Mouse (Mus musculus): ENCODE data around the gene Pik3r3. TPM values are rescaled to one million over a fixed set of nuclear protein-coding genes. Genes with fewer than 3 reads are reported as not detected.

The Pik3r3 gene
- total RNA-seq, 2 experiments from 2014 or later: 5.2 to 6.3 TPM

GRCm38 (mm10) chr4:116219056-116219455 lies 2.4 kb upstream of the Pik3r3 start:
- DNase-seq (ENCODE audit: low spot score): no peak

- DNase-seq (ENCODE audit: low spot score): no peak
Measured at GRCm38 (mm10) chr4:116220071-116220650, 1.3 kb upstream of the Pik3r3 start.

GRCm38 (mm10) chr4:116220780-116221139 lies 658 bp upstream of the Pik3r3 start:
- DNase-seq (ENCODE audit: low spot score): no peak

- DNase-seq (ENCODE audit: low spot score): no peak
Measured at GRCm38 (mm10) chr4:116221996-116222842, 801 bp downstream of the Pik3r3 start.

- no peak for DNase-seq (ENCODE audit: low spot score)
Measured at GRCm38 (mm10) chr4:116222843-116223119, 1.4 kb downstream of the Pik3r3 start.

GRCm38 (mm10) chr4:116243377-116243776 lies 22.0 kb downstream of the Pik3r3 start:
- no peak for DNase-seq (ENCODE audit: low spot score)

GRCm38 (mm10) chr4:116244240-116244639 lies 22.8 kb downstream of the Pik3r3 start:
- no peak for DNase-seq (ENCODE audit: low spot score)

GRCm38 (mm10) chr4:116245926-116246325 lies 24.5 kb downstream of the Pik3r3 start:
- DNase-seq (ENCODE audit: low spot score): peak; percentile 15

- DNase-seq (ENCODE audit: low spot score): no peak
Measured at GRCm38 (mm10) chr4:116249986-116250385, 28.6 kb downstream of the Pik3r3 start.

GRCm38 (mm10) chr4:116268220-116268619 lies 46.8 kb downstream of the Pik3r3 start:
- no peak for DNase-seq (ENCODE audit: low spot score)

GRCm38 (mm10) chr4:116282211-116282610 lies 60.8 kb downstream of the Pik3r3 start:
- no peak for DNase-seq (ENCODE audit: low spot score)

- DNase-seq (ENCODE audit: low spot score): no peak
Measured at GRCm38 (mm10) chr4:116291561-116291960, 70.1 kb downstream of the Pik3r3 start.

GRCm38 (mm10) chr4:116293296-116293695 lies 71.9 kb downstream of the Pik3r3 start:
- DNase-seq (ENCODE audit: low spot score): no peak

GRCm38 (mm10) chr4:116300878-116301355 lies 79.5 kb downstream of the Pik3r3 start:
- peak; percentile 73 for DNase-seq (ENCODE audit: low spot score)

GRCm38 (mm10) chr4:116304551-116304950 lies 83.1 kb downstream of the Pik3r3 start:
- peak; percentile 54 for DNase-seq (ENCODE audit: low spot score)

GRCm38 (mm10) chr4:116317575-116317974 lies 96.2 kb downstream of the Pik3r3 start:
- no peak for DNase-seq (ENCODE audit: low spot score)

GRCm38 (mm10) chr4:116322127-116322526 lies 100.7 kb downstream of the Pik3r3 start:
- DNase-seq (ENCODE audit: low spot score): no peak

GRCm38 (mm10) chr4:116329256-116329655 lies 107.8 kb downstream of the Pik3r3 start:
- DNase-seq (ENCODE audit: low spot score): no peak

- DNase-seq (ENCODE audit: low spot score): no peak
Measured at GRCm38 (mm10) chr4:116336294-116336693, 114.9 kb downstream of the Pik3r3 start.

- peak; percentile 59 for DNase-seq (ENCODE audit: low spot score)
Measured at GRCm38 (mm10) chr4:116342119-116342518, 120.7 kb downstream of the Pik3r3 start.

GRCm38 (mm10) chr4:116352496-116352895 lies 131.1 kb downstream of the Pik3r3 start:
- DNase-seq (ENCODE audit: low spot score): no peak

Data from gastrocnemius, adult 18-20 months (tissue).